Mouse (Mus musculus) left cerebral cortex, adult 18-20 months (tissue): Measurements from ENCODE around the gene Rrp1. TPM values are rescaled to one million over a fixed set of nuclear protein-coding genes. Genes with fewer than 3 reads are reported as not detected.

Experiments
- DNase-seq, 2 experiments: peaks; one replicate each; pipeline ENCODE4 v3.0.0; 2021 to 2022; ENCODE audit warnings: low spot score in 2 of 2, mixed read lengths in 1 of 2
- long read RNA-seq, 2 experiments: library from polyadenylated mRNA; stranded (forward); transcript quantifications; one replicate each; pipeline ENCODE4 v2.0.0; 2021
- total RNA-seq, 2 experiments: library from RNA; stranded (reverse); gene quantifications; 2 replicates each; pipeline ENCODE4 v1.2.3; 2021

Gene Rrp1
- 100 to 1,000 TPM; 362 to 368 TPM for total RNA-seq
- long read RNA-seq, experiment 1, partial matches to known transcripts, result 15 of 48 reads
- long read RNA-seq, experiment 1, other reads (novel, unspliced or antisense), result 33 of 48 reads
- long read RNA-seq, experiment 2, partial matches to known transcripts, result 16 of 46 reads
- long read RNA-seq, experiment 2, other reads (novel, unspliced or antisense), result 30 of 46 reads

DNA sequence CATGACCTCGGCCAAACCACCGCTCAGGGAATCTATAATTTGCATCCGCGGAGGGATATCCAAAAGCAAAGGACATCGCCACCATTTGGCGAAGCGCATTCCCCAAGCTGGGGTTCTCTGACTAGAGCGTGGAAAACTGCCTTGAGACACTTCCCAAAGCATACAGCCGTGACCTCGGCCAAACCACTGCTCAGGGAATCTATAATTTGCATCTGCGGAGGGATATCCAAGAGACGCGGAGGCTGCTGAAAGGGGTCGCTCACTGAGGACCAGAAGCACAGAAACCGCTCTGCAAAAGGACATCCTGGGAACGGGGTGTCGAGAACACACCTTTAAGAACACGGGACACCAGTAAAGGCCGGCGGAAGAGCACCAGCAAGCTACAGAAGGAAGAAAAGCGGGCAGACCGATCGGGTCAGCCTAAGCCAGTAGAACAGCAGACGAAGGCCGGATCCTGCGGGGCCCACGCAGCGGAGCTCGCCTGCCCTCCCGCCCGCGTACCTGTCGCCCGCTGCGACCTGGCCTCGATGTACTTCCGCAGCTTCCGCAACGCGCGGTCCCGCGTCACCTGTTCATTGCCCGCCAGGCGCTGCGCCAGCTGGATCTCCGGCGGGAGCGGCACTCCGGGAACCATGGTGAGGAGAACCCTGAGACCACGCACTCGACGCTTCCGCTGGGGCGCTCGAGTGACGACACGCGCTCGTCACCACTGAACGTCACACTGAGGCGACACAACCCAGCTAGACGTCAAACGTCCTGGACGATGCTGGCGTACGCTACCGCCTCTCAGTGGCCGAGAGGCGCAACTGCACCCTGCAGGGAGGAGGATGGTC lies at the start of gene Rrp1:
TSS of gene Rrp1 (minus strand) at position 725 of the 833 bp plus-strand sequence.
- peak; percentile 96 to 97 for DNase-seq

- DNase-seq, result no peak
Observed at GRCm38 (mm10) chr10:78461767-78462166, 48.9 kb upstream of the Rrp1 start.

DNA sequence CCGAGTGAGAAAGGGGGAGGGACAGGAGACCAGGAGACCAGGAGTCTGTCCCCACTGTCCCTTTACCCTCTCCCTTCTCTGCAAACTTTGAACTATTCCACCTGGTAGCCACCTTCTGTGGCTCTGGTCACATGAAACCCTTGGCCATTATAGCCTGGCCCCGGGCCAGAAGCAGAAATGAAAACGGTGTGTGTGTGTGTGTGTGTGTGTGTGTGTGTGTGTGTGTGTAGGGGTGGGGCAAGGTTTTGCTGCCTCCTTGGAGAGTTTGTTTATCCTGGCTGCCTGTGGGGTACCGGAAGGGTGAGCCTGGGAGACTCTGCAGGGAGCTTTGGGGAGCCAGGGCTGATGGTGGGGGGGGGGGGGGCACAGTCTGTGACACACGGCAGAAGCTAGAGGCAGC lies 47.6 kb upstream of the Rrp1 start:
- no peak for DNase-seq

DNA sequence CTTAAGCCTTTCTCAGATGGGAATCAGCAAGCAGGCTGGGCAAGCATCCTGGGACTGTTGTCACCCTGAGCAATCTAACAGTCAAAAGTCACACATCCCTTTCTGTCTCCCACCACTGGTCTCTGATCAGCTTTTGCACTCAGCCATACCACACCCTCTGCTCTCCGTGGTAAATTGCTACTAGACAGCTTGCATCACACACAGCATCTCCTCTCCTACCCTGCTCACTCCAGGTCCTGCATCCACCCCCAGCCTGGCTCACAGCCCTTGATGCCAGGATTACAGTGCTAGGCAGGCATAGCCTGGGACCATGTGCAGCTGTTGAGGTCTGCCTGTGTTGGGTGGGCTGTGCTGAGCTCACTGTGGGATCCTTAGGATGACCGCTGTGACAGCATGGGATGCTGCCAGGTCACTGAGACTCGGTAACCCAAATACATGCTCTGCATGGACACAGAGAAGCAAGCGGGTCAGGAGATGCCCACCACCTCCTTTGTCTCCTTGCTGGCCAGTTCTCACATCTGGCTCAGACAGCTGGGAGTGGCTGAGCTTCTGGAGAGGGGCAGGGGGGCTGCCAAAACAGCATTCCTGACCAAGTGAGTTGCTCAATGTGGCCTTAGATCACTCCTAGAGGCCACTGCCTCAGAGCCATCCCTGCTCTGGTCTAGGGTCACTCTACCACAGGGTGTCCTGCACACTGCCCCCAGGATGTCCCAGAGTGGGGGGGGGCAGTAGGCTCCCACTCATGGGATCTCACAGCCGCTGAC lies 45.7 kb upstream of the Rrp1 start:
- peak in 1 of 2 experiments; percentile 54 for DNase-seq

GRCm38 (mm10) chr10:78457495-78458347 lies 44.9 kb upstream of the Rrp1 start:
- peak; percentile 39 to 43 for DNase-seq

DNA sequence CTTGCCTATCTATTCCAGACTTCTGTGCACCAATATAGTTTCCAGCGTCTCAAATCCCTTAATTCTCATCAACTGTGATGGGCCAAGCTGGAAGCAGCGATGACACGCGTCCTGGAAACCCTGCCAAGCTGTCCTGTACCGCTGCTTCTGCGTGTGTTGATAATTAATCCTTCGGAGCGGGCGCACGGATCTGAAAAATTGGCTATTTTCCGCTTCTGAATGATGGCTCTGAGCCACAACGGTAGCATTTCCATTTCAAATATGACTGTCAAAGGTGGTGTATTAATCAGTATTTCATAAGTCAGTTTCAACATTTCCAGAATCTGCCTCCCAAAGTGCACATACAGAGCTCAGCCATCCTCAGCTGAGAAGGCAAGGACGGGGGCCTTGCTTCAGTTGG lies 43.9 kb upstream of the Rrp1 start:
- DNase-seq, result no peak

GRCm38 (mm10) chr10:78452641-78453040 lies 39.8 kb upstream of the Rrp1 start:
- no peak for DNase-seq

DNA sequence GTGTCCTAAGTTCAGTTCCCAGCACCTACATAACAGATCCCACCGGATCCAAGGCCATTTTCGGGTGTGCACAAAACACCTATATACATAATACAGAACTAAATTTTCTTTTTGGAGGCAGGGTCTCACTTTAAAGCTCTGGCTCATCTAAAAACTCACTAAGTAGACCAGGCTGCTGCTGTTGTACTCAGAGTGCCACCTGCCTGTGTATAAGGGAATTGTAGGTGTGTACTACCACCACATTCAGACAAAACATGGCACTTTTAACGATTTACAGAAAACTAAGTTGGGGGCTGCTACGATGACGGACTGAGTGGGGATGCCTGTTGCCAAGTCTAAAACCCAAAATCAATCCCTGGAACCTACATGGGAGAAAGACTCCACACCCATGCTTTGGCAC lies 37.9 kb upstream of the Rrp1 start:
- DNase-seq, result no peak

GRCm38 (mm10) chr10:78447396-78447795 lies 34.6 kb upstream of the Rrp1 start:
- no peak for DNase-seq

DNA sequence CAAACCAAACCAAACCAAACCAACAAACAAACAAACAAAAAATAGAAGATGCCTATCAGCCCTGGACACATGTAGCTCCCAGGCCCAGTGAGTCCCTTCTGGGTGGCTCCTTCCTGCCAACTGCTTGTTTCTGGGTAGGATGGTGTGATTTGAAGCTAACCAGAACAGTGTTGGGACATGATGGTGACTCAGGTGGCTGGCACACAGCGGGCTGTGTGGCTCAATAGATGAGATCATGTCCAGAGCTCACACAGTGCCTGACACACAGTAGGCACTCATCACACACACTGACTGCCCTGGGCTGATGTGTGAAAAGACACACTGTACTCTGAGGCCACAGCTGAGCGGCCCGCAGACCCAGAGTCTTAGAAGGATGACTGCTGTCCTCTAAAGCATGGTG lies 33.4 kb upstream of the Rrp1 start:
- DNase-seq, result no peak

DNA sequence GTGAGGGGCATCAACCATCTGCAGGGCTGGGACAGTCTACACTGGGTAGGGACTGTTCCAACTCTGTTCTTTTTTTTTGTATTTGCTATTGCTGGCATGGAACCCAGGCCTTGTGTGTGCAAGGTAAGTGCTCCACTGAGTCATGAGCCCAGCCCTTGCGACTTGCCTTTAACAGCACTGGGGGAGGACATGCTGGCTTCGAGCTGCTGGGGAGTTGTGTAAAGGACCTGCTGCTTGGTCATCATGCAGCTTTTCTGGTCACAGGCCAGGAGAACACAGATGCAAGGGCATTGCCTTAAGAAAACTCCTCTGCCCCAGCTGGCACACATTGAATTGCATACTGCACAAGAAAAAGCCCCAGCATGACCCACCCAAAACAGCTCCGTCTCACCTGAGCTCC lies 29.4 kb upstream of the Rrp1 start:
- no peak for DNase-seq

- no peak for DNase-seq
Observed at GRCm38 (mm10) chr10:78441606-78442005, 28.8 kb upstream of the Rrp1 start.

DNA sequence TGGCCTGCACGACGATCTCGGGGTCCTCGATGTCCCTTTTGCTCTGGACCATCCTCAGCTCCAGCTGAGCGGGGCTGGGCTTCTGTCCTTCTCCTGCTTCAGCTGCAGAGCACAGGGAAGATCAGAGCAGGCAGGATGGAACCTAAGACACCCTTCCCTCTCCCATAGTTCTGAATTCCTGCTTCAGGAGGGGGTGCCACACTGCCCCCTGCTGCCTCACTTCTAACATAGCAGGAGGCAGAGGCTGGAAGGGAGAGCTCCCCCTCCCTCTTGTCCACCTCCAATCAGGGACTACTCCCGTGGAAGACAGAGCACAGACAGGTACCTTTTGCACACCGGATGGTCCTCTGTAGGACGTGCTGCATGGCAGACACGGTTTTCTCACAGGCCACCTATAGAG lies 28.0 kb upstream of the Rrp1 start:
- DNase-seq, result peak; percentile 28 to 55

DNA sequence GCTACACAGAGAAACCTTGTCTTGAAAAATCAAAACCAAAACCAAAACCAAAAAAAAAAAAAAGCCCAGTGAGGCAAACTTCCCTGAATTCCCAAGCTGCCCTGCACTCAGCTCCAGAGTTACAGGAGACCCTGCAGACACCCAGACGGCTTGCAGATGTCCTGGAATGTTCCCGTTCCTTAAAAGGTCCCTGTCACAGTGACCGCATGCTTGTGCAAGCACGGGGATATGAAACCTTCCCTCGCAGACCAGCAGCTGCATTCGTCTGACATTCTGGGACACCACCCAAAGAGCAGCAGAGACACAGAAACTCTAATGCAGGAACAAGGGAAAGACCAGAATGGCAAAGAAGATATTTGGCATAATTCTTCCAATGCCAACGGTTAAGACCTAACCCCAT lies 27.1 kb upstream of the Rrp1 start:
- DNase-seq, result no peak

- DNase-seq, result no peak
Observed at GRCm38 (mm10) chr10:78439550-78439949, 26.7 kb upstream of the Rrp1 start.

- DNase-seq, result peak; percentile 83 to 90
Observed at GRCm38 (mm10) chr10:78438094-78438493, 25.3 kb upstream of the Rrp1 start.

DNA sequence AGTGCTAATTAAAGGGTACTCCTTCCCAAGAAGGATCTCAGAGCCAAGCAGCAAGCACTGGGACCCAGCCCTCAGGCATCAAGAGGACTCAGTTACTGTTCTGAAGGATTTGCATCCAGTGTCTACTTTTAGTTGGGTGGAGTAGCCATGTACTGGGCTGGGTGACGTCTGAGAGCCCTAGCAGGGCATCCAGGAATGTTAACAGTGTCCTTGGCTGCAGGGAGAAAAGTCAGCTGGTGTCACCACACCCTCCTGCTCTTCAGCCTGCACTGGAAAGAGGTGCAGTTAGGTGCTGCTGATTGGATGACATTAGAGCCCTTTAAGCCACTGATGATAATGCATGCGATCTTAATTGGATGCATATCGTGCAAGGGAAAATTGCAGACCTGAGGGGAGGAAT lies 20.0 kb upstream of the Rrp1 start:
- DNase-seq, result no peak

- no peak for DNase-seq
Observed at GRCm38 (mm10) chr10:78429776-78430175, 16.9 kb upstream of the Rrp1 start.

DNA sequence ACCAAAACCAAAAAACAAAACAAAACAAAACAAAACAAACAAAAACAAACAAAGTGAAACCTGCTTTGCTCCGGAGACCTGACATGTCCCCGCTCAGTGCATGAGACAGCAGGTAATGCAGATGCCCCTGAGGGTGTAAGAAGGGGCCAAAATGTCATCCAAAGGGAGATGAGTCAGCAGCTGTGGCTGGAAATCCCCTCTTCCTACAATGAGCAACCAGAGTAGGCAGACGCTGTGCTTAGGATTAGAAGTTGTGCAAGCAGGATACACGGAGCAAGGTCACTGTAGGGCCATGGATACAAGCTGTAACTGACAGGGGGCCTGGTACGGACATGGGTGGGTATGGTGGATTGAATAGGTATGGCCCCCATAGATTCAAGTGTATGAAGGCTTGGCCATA lies 16.3 kb upstream of the Rrp1 start:
- no peak for DNase-seq

DNA sequence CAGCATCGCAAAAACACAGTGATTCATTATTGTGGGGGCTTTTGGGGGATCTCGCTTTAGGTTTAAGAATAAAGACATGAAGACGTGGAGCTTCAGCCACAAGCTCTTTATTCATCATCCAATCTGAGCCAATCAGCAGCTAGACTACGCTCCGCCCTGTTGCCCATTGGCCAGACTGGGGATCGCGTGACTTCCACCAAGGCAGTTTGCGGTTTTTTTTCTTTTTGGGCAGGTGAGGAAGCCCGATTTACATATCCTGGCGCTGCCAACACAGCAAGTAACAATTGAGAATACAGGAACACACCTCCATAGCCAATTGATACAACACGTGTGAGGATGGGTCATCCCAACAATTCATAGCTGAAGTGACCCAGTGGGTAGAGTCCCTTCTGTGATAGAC lies 15.2 kb upstream of the Rrp1 start:
- DNase-seq, result no peak

- no peak for DNase-seq
Observed at GRCm38 (mm10) chr10:78426117-78426735, 13.4 kb upstream of the Rrp1 start.
